Mouse (Mus musculus): ENCODE data around the gene G0s2. TPM values are rescaled to one million over a fixed set of nuclear protein-coding genes. Genes with fewer than 3 reads are reported as not detected.
"Not testable (repeated sequence)": the region's sequence is repeated elsewhere in the genome, so short reads cannot be mapped to it uniquely, and the experiment has no call there.

The G0s2 gene
- total RNA-seq, 1 experiment from 2014 or later = 62.3 TPM

GRCm38 (mm10) chr1:193289076-193289475 is 16.1 kb upstream of the G0s2 start:
- no peak for DNase-seq

GRCm38 (mm10) chr1:193287578-193287977 is 14.6 kb upstream of the G0s2 start:
- DNase-seq = no peak

- not testable (repeated sequence) for DNase-seq
Observed at GRCm38 (mm10) chr1:193285766-193286325, 12.8 kb upstream of the G0s2 start.

- no peak for DNase-seq
Observed at GRCm38 (mm10) chr1:193284228-193284779, 11.3 kb upstream of the G0s2 start.

GRCm38 (mm10) chr1:193281344-193281743 is 8.3 kb upstream of the G0s2 start:
- no peak for DNase-seq

GRCm38 (mm10) chr1:193279492-193279891 is 6.5 kb upstream of the G0s2 start:
- no peak for DNase-seq

- DNase-seq = peak; percentile 44
Observed at GRCm38 (mm10) chr1:193278414-193279045, 5.5 kb upstream of the G0s2 start.

GRCm38 (mm10) chr1:193274407-193275071 is 1.5 kb upstream of the G0s2 start:
- peak; percentile 9 for DNase-seq

GRCm38 (mm10) chr1:193272137-193272915 is 691 bp downstream of the G0s2 start:
- peak; percentile 46 for DNase-seq

GRCm38 (mm10) chr1:193270965-193271763 is 1.9 kb downstream of the G0s2 start:
- DNase-seq = no peak

- DNase-seq = no peak
Observed at GRCm38 (mm10) chr1:193265734-193266133, 7.3 kb downstream of the G0s2 start.

GRCm38 (mm10) chr1:193263955-193264598 is 8.9 kb downstream of the G0s2 start, which contains the start of gene Hsd11b1:
Gene Hsd11b1, minus strand, starts transcription at chr1:193264075.
- no peak for DNase-seq

- no peak for DNase-seq
Observed at GRCm38 (mm10) chr1:193263026-193263907, 9.8 kb downstream of the G0s2 start.

- DNase-seq = no peak
Observed at GRCm38 (mm10) chr1:193261897-193262548, 11.0 kb downstream of the G0s2 start.

- DNase-seq = no peak
Observed at GRCm38 (mm10) chr1:193259559-193259958, 13.5 kb downstream of the G0s2 start.

- DNase-seq = no peak
Observed at GRCm38 (mm10) chr1:193256621-193257098, 16.4 kb downstream of the G0s2 start.

GRCm38 (mm10) chr1:193256289-193256577 is 16.8 kb downstream of the G0s2 start:
- no peak for DNase-seq

- peak; percentile 79 for DNase-seq
Observed at GRCm38 (mm10) chr1:193255488-193256288, 17.3 kb downstream of the G0s2 start.

GRCm38 (mm10) chr1:193255032-193255431 is 18.0 kb downstream of the G0s2 start:
- DNase-seq = no peak
